Mouse (Mus musculus): ENCODE results near the gene Med1. TPM values are rescaled to one million over a fixed set of nuclear protein-coding genes. Genes with fewer than 3 reads are reported as not detected.

The Med1 gene
- polyA plus RNA-seq, 1 experiment from 2014 or later = 52.4 TPM

GRCm38 (mm10) chr11:98150625-98151156 lies 42.4 kb downstream of the Med1 start:
- WGBS = 7% methylated on average over 10 of the region's 10 CpGs
- no peak for ATAC-seq

DNA sequence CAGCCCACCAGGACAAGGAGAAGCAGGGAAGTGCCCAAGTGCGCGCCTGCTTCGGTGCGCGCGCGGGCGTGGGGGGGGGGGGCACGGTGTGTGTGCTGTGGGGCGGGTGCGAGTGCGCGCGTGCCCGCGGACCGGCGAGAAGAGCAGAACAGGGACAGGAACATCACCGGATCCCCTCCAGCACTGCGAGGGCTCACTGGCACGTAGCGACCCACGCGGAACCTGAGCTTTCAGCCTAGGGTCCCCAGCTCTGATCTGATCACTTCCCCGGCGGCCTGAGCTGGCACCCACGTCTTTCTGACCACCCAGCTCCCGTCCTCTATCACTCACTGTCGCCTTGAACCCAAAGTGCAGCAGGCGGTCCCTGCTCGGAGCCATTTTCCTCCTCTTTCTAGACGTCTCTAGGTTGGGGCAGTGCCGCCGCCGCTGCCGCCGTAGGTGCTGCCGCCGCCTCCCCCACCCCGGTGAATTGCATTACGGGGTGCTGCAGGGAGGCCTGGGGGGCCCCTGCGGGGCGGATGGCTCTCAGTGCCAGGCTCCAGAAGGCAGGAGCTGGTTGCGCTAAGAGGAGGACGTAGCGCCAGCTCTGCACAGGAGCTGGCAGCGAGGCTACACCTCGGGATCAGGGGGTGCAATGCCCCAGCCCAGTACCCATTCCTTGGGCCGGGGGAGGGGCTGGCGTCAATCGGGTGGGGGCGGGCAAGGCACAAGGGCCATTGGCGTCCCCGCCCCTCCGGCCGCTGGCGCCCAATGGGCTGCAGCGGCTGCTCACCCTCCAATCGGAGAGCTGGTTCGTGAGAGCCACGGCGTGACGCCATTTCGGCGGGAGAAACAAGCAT lies 43.1 kb downstream of the Med1 start, which contains the start of gene Fbxl20:
Gene Fbxl20, minus strand, starts transcription at position 618 of the 839 bp plus-strand sequence.
- peak within 1 kb of the TSS; percentile 93 for H3K27ac ChIP-seq (ENCODE audit: low read length)
- under 1% methylated on average over 54 of the region's 65 CpGs for WGBS

More at GRCm38 (mm10) chr11:98150625-98151156, 42.4 kb downstream of the Med1 start:
- Histone ChIP-seq H3K4me1 (ENCODE audit: control insufficient read depth, insufficient read depth, low read length) (peaks cover 5% of the 10 kb centered on the region), H3K9me3 (ENCODE audit: control insufficient read depth, low read length) (no peaks in the 10 kb centered on the region), H3K27ac (ENCODE audit: low read length) (no peak overlapping the region), H3K4me2 (ENCODE audit: low read depth, low read length) (peak overlapping the region; percentile 91), H3K27me3 (replicated peaks; ENCODE audit: control insufficient read depth, insufficient read depth, low read length) (no peaks in the 10 kb centered on the region), H3K9ac (ENCODE audit: low read depth, low read length) (no peak overlapping the region), H3K4me3 (ENCODE audit: low read length) (peak overlapping the region; percentile 98), H3K36me3 (ENCODE audit: control insufficient read depth, insufficient read depth, low read length) (0 out of 2 replicates have a peak, but pooled peaks cover 6% of the 10 kb centered on the region)

GRCm38 (mm10) chr11:98149304-98149750 lies 43.8 kb downstream of the Med1 start:
- Histone ChIP-seq H3K27ac (ENCODE audit: low read length) (peak overlapping the region; percentile 93), H3K4me2 (ENCODE audit: low read depth, low read length) (peak overlapping the region; percentile 91), H3K9me3 (ENCODE audit: control insufficient read depth, low read length) (no peaks in the 10 kb centered on the region), H3K36me3 (ENCODE audit: control insufficient read depth, insufficient read depth, low read length) (no peaks in the 10 kb centered on the region), H3K9ac (ENCODE audit: low read depth, low read length) (peak overlapping the region; percentile 89), H3K4me3 (ENCODE audit: low read length) (peak overlapping the region; percentile 98), H3K27me3 (replicated peaks; ENCODE audit: control insufficient read depth, insufficient read depth, low read length) (no peaks in the 10 kb centered on the region), H3K4me1 (ENCODE audit: control insufficient read depth, insufficient read depth, low read length) (peaks cover 5% of the 10 kb centered on the region)
- peak; percentile 92 for ATAC-seq
- WGBS = under 1% methylated on average over 50 of the region's 57 CpGs

More for the DNA sequence above, 43.1 kb downstream of the Med1 start, which contains the start of gene Fbxl20:
- Histone ChIP-seq H3K4me3 (ENCODE audit: low read length) (peak within 1 kb of the TSS; percentile 98), H3K4me1 (ENCODE audit: control insufficient read depth, insufficient read depth, low read length) (peaks cover 5% of the 10 kb centered on the region), H3K36me3 (ENCODE audit: control insufficient read depth, insufficient read depth, low read length) (0 out of 2 replicates have a peak, but pooled peaks cover 2% of the 10 kb centered on the region), H3K27me3 (replicated peaks; ENCODE audit: control insufficient read depth, insufficient read depth, low read length) (no peaks in the 10 kb centered on the region), H3K9ac (ENCODE audit: low read depth, low read length) (peak within 1 kb of the TSS; percentile 89), H3K4me2 (ENCODE audit: low read depth, low read length) (peak within 1 kb of the TSS; percentile 91), H3K9me3 (ENCODE audit: control insufficient read depth, low read length) (no peaks in the 10 kb centered on the region)
- peak; percentile 91 for ATAC-seq

- Histone ChIP-seq H3K4me2 (ENCODE audit: low read depth, low read length) (peak overlapping the region; percentile 82), H3K4me1 (ENCODE audit: control insufficient read depth, insufficient read depth, low read length) (peaks cover 5% of the 10 kb centered on the region), H3K9me3 (ENCODE audit: control insufficient read depth, low read length) (no peaks in the 10 kb centered on the region), H3K36me3 (ENCODE audit: control insufficient read depth, insufficient read depth, low read length) (no peaks in the 10 kb centered on the region), H3K4me3 (ENCODE audit: low read length) (peak overlapping the region; percentile 98), H3K27ac (ENCODE audit: low read length) (peak overlapping the region; percentile 93), H3K9ac (ENCODE audit: low read depth, low read length) (peak overlapping the region; percentile 89), H3K27me3 (replicated peaks; ENCODE audit: control insufficient read depth, insufficient read depth, low read length) (no peaks in the 10 kb centered on the region)
- 2% methylated on average over 39 of the region's 45 CpGs for WGBS
- ATAC-seq = peak; percentile 8; the same call in 1 of the 2 replicates
These were observed 44.4 kb downstream of the Med1 start for GRCm38 (mm10) chr11:98148551-98149301.

GRCm38 (mm10) chr11:98145856-98146255 lies 47.2 kb downstream of the Med1 start:
- no peaks in the 10 kb centered on the region for H3K27me3 ChIP-seq (replicated peaks; ENCODE audit: control insufficient read depth, insufficient read depth, low read length)
- peaks cover 5% of the 10 kb centered on the region for H3K4me1 ChIP-seq (ENCODE audit: control insufficient read depth, insufficient read depth, low read length)
- H3K9me3 ChIP-seq (ENCODE audit: control insufficient read depth, low read length) = no peaks in the 10 kb centered on the region
- WGBS = 77% methylated on average over 7 of the region's 7 CpGs
- no peaks in the 10 kb centered on the region for H3K36me3 ChIP-seq (ENCODE audit: control insufficient read depth, insufficient read depth, low read length)
- no peak for ATAC-seq
- no peak overlapping the region for H3K4me3 ChIP-seq (ENCODE audit: low read length)
- H3K9ac ChIP-seq (ENCODE audit: low read depth, low read length) = no peak overlapping the region
- no peak overlapping the region for H3K27ac ChIP-seq (ENCODE audit: low read length)
- no peak overlapping the region for H3K4me2 ChIP-seq (ENCODE audit: low read depth, low read length)

DNA sequence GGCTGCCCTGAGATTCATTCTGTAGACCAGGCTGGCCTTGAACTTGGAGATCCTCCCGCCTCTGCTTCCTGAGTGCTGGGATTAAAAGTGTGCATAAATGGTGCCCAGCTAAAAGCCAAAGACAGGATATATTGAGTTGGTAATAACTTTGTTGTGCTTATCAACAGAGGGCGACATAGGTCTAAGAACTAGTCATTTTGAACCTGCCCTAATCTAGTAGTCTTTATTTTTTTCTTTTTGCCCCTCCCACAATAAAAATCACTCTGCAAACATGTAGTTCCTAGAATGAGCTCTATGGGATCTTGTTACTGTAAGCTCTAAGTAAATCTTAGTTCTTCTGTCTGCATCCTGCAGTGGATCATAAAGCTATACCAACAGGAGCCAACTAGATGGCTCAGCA lies 50.5 kb downstream of the Med1 start:
- no peak overlapping the region for H3K4me3 ChIP-seq (ENCODE audit: low read length)
- no peak overlapping the region for H3K4me2 ChIP-seq (ENCODE audit: low read depth, low read length)
- no peaks in the 10 kb centered on the region for H3K27me3 ChIP-seq (replicated peaks; ENCODE audit: control insufficient read depth, insufficient read depth, low read length)
- WGBS = 88% methylated on average over 2 of the region's 2 CpGs
- H3K9ac ChIP-seq (ENCODE audit: low read depth, low read length) = no peak overlapping the region
- no peaks in the 10 kb centered on the region for H3K9me3 ChIP-seq (ENCODE audit: control insufficient read depth, low read length)
- no peaks in the 10 kb centered on the region for H3K36me3 ChIP-seq (ENCODE audit: control insufficient read depth, insufficient read depth, low read length)
- H3K4me1 ChIP-seq (ENCODE audit: control insufficient read depth, insufficient read depth, low read length) = peaks cover 2% of the 10 kb centered on the region
- no peak for ATAC-seq
- no peak overlapping the region for H3K27ac ChIP-seq (ENCODE audit: low read length)

DNA sequence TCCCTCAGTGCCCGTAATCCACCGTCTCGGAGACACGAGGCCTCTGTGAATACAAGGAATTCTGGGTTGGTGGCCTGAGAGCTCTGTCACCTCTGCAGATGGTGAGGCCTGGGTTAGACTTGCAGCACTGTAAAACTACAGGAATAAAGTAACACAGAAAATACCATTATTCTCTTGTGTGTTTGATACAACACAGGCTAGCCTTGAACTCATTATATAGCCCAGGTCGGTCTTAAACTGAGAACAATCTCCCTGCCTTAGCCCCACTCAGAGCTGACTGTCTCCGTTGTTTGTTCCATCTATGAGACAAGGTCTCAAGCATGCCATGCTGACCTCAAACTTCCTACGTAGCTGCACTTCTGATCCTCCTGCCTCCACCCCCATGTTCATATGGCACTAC lies 54.2 kb downstream of the Med1 start:
- no peak for ATAC-seq
- no peak overlapping the region for H3K9ac ChIP-seq (ENCODE audit: low read depth, low read length)
- H3K4me1 ChIP-seq (ENCODE audit: control insufficient read depth, insufficient read depth, low read length) = peaks cover 2% of the 10 kb centered on the region; the same call in 1 of the 2 replicates
- no peak overlapping the region for H3K4me2 ChIP-seq (ENCODE audit: low read depth, low read length)
- no peaks in the 10 kb centered on the region for H3K36me3 ChIP-seq (ENCODE audit: control insufficient read depth, insufficient read depth, low read length)
- no peaks in the 10 kb centered on the region for H3K27me3 ChIP-seq (replicated peaks; ENCODE audit: control insufficient read depth, insufficient read depth, low read length)
- 81% methylated on average over 7 of the region's 7 CpGs for WGBS
- no peaks in the 10 kb centered on the region for H3K9me3 ChIP-seq (ENCODE audit: control insufficient read depth, low read length)
- H3K4me3 ChIP-seq (ENCODE audit: low read length) = no peak overlapping the region
- no peak overlapping the region for H3K27ac ChIP-seq (ENCODE audit: low read length)

GRCm38 (mm10) chr11:98137836-98138235 lies 55.3 kb downstream of the Med1 start:
- no peak for ATAC-seq
- H3K9ac ChIP-seq (ENCODE audit: low read depth, low read length) = no peak overlapping the region
- H3K4me1 ChIP-seq (ENCODE audit: control insufficient read depth, insufficient read depth, low read length) = peaks cover 2% of the 10 kb centered on the region; the same call in 1 of the 2 replicates
- WGBS = 90% methylated on average over 11 of the region's 11 CpGs
- H3K4me3 ChIP-seq (ENCODE audit: low read length) = no peak overlapping the region
- H3K27me3 ChIP-seq (replicated peaks; ENCODE audit: control insufficient read depth, insufficient read depth, low read length) = no peaks in the 10 kb centered on the region
- H3K9me3 ChIP-seq (ENCODE audit: control insufficient read depth, low read length) = no peaks in the 10 kb centered on the region
- no peak overlapping the region for H3K4me2 ChIP-seq (ENCODE audit: low read depth, low read length)
- no peak overlapping the region for H3K27ac ChIP-seq (ENCODE audit: low read length)
- no peaks in the 10 kb centered on the region for H3K36me3 ChIP-seq (ENCODE audit: control insufficient read depth, insufficient read depth, low read length)

DNA sequence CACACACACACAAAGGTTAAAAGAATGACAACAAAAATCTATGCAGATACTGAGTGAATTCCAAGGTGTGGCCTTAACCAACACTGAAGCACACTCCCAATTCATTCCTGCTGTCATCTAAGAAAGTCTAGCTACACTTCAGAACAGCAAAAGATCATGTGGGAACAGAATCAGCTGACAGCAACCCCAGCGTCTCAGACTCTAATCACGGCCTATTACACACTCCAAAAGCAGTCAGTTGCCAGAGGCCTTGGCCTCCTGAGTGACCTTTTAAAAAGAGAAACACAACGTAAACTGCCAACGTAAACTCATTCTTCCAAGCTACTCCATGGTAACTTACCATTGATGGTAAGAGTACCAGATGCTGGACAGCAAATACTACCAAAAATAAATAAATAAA lies 58.1 kb downstream of the Med1 start:
- 67% methylated on average over 4 of the region's 4 CpGs for WGBS
- ATAC-seq = no peak
- no peak overlapping the region for H3K27ac ChIP-seq (ENCODE audit: low read length)
- no peaks in the 10 kb centered on the region for H3K9me3 ChIP-seq (ENCODE audit: control insufficient read depth, low read length)
- no peaks in the 10 kb centered on the region for H3K27me3 ChIP-seq (replicated peaks; ENCODE audit: control insufficient read depth, insufficient read depth, low read length)
- H3K9ac ChIP-seq (ENCODE audit: low read depth, low read length) = no peak overlapping the region
- peaks cover 2% of the 10 kb centered on the region; the same call in 1 of the 2 replicates for H3K4me1 ChIP-seq (ENCODE audit: control insufficient read depth, insufficient read depth, low read length)
- H3K36me3 ChIP-seq (ENCODE audit: control insufficient read depth, insufficient read depth, low read length) = no peaks in the 10 kb centered on the region
- no peak overlapping the region for H3K4me3 ChIP-seq (ENCODE audit: low read length)
- no peak overlapping the region for H3K4me2 ChIP-seq (ENCODE audit: low read depth, low read length)
